Mouse (Mus musculus) heart, embryonic 10.5 days (tissue): ENCODE measurements around the gene Cacnb2. TPM values are rescaled to one million over a fixed set of nuclear protein-coding genes. Genes with fewer than 3 reads are reported as not detected.
A peak's percentile ranks its signal among the peaks of the same experiment; 100 is the strongest.

Experiments used
- DNase-seq: peaks from one replicate; pipeline ENCODE4 v3.0.0-alpha.2; 2017; ENCODE audit warnings: low spot score
- H3K27ac ChIP-seq: fragments of 300-500 bp; sonication (generic); 2 replicates; pipeline ENCODE4 v1.5.1; 2016; ENCODE audit warnings: mild to moderate bottlenecking
- H3K27me3 ChIP-seq: fragments of 300-500 bp; sonication (generic); 2 replicates; pipeline ENCODE4 v1.6.1; 2016; ENCODE audit warnings: mild to moderate bottlenecking; ENCODE audit not compliant: poor library complexity, insufficient read depth, severe bottlenecking
- H3K36me3 ChIP-seq: fragments of 300-500 bp; sonication (generic); 2 replicates; pipeline ENCODE4 v1.6.1; 2016; ENCODE audit warnings: mild to moderate bottlenecking, moderate library complexity
- H3K4me1 ChIP-seq: fragments of 300-500 bp; sonication (generic); 2 replicates; pipeline ENCODE4 v1.6.1; 2016; ENCODE audit warnings: mild to moderate bottlenecking
- H3K4me3 ChIP-seq: fragments of 300-500 bp; sonication (generic); 2 replicates; pipeline ENCODE4 v1.5.1; 2016; ENCODE audit warnings: mild to moderate bottlenecking, moderate library complexity
- H3K9me3 ChIP-seq: fragments of 300-500 bp; sonication (generic); 2 replicates; pipeline ENCODE4 v1.6.1; 2016; ENCODE audit warnings: mild to moderate bottlenecking, moderate library complexity
- WGBS: fragments of 180-500 bp; shearing (Covaris S2); methylation state at CpG from one replicate; pipeline ENCODE4 v1.1.7; 2016; 5-methylcytosine and 5-hydroxymethylcytosine counted together
- polyA plus RNA-seq: library from polyadenylated mRNA; unstranded; fragments of >200 nt; fragmentation: Nextera tagmentation; extraction: Ambion mirVana; gene quantifications from 2 replicates; pipeline ENCODE4 v1.2.1, GENCODE M21; 2016

The Cacnb2 gene
- polyA plus RNA-seq, 1 experiment from 2014 or later: 8.3 TPM

DNA sequence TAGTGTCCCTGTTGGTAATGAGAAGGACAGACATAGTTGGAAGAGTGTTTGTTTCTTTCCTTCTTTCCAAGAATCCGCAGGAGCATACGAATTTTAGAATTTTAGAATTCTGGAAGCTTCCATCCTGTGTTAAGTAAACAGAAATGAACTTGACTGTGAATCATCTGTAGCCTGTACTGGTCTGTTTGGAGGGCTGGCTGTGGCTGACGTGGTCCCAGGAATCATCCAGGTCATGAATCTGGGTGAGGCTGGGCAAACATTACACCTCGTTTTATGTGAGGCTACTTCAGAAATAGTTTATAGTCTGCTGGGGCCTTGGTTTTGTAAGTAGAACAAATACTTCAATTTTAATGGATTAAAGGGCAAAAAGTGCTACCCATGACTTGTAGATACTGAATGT is 18.0 kb downstream of the Cacnb2 start:
- Histone ChIP-seq H3K4me1 (no peaks in the 10 kb centered on the region; the same call in 1 of the 2 replicates), H3K36me3 (no peaks in the 10 kb centered on the region), H3K27ac (no peak overlapping the region), H3K4me3 (no peak overlapping the region), H3K27me3 (no peaks in the 10 kb centered on the region), H3K9me3 (no peaks in the 10 kb centered on the region)
- 85% methylated on average over 4 of the region's 4 CpGs for WGBS
- no peak for DNase-seq

DNA sequence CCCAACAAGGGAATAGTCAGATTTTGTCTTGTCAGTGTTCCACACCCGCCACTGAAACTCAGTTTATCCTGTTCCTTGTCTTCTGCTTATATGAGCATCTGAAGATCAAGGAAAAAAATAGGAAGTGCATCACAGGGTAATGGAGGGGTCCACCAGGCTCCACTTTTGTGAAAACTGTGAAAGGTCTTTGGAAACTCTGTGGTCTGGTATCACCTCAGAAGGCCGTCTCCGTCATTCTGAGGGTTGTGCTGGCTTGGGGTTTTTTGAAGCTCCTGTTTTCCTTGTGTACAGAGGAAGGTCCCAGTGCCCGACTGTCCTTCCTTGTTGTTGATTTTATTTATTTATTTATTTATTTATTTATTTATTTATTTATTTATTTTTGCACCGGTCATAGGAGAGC is 20.9 kb downstream of the Cacnb2 start:
- WGBS: 89% methylated on average over 5 of the region's 5 CpGs

DNA sequence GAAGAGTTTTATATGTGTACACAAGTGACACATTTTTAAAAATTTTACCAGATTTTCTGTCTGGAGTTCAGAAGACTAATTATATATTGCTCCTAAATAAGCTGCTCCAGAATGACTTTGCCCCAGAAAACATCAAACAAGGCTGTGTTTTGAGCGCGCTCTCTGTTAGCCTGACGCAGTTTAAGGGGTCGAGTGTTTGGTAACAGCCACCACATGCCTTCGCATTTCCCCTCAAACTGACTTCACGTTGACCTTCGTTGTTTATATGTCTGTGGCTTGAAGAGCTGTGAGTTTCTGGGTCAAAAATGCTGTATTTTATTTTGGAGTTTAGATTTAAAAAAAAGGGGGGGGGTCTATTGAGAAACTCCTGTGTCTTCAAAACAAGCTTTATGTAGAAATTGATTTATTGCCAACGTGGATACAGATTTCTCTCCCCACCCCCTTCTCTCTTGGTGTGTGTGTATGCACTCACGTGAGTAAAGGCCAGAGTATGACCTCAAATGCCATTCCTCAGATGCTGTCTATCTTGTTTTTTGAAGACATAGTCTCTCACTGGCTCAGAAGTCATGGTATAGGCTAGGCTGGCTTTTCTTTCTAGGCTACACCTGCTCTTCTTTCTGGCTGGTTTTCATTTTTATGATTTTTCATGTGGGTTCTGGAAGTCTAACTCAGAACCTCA is 27.1 kb downstream of the Cacnb2 start:
- Histone ChIP-seq H3K27me3 (no peaks in the 10 kb centered on the region), H3K4me1 (peaks cover 8% of the 10 kb centered on the region; the same call in 1 of the 2 replicates), H3K27ac (no peak overlapping the region), H3K9me3 (no peaks in the 10 kb centered on the region), H3K4me3 (no peak overlapping the region), H3K36me3 (peaks cover 4% of the 10 kb centered on the region; the same call in 1 of the 2 replicates)
- DNase-seq: no peak
- WGBS: 83% methylated on average over 9 of the region's 9 CpGs

More for the DNA sequence above, 20.9 kb downstream of the Cacnb2 start:
- Histone ChIP-seq H3K36me3 (peaks cover 4% of the 10 kb centered on the region; the same call in 1 of the 2 replicates), H3K4me3 (no peak overlapping the region), H3K27ac (no peak overlapping the region), H3K9me3 (no peaks in the 10 kb centered on the region), H3K27me3 (no peaks in the 10 kb centered on the region), H3K4me1 (no peaks in the 10 kb centered on the region; the same call in 1 of the 2 replicates)
- DNase-seq: no peak

DNA sequence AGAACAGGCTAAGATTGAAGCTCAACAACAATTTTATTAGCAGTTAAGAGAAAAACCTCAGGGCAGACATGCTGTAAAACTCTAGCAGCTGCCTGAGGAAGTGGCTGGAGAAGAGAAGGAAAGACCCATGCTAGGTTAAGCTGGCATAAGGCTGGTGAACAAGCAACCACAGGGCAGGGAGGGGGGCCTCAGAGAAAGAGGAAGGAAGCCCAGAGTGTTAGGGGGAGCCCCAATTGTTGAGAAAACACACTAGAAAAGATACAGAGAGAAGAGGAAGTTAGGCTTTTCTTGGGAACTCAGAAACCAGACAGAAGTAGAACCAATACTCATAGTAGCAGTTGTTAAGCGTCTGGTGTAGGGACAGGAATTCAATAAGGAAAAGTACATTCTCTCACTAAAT is 28.7 kb downstream of the Cacnb2 start:
- Histone ChIP-seq H3K27me3 (no peaks in the 10 kb centered on the region), H3K4me1 (peaks cover 8% of the 10 kb centered on the region; the same call in 1 of the 2 replicates), H3K9me3 (no peaks in the 10 kb centered on the region), H3K27ac (no peak overlapping the region), H3K4me3 (no peak overlapping the region), H3K36me3 (peaks cover 4% of the 10 kb centered on the region; the same call in 1 of the 2 replicates)
- no peak for DNase-seq
- 82% methylated on average over 1 of the region's 1 CpGs for WGBS

DNA sequence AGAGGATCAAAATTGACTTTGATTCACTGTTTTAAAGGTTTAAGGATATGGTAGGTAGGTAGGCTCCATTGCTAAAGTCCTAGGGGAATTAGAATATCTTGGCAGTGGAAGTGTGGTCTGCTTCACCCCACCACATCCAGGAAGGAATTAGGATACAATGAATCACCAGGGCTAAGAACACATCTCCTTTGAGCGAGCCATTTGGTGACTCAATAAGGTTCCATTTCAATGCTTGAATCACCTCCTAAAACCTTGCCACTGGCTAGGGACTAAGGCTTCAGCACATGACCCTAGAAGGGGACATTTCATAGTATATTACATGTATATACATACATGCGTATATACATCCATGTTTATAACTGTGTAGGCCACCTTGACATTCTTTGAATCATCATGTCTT is 30.3 kb downstream of the Cacnb2 start:
- H3K27ac ChIP-seq: no peak overlapping the region
- H3K36me3 ChIP-seq: no peaks in the 10 kb centered on the region
- no peaks in the 10 kb centered on the region for H3K27me3 ChIP-seq
- no peak overlapping the region for H3K4me3 ChIP-seq
- H3K4me1 ChIP-seq: peaks cover 8% of the 10 kb centered on the region; the same call in 1 of the 2 replicates
- WGBS: 90% methylated on average over 2 of the region's 2 CpGs
- DNase-seq: no peak
- H3K9me3 ChIP-seq: no peaks in the 10 kb centered on the region

DNA sequence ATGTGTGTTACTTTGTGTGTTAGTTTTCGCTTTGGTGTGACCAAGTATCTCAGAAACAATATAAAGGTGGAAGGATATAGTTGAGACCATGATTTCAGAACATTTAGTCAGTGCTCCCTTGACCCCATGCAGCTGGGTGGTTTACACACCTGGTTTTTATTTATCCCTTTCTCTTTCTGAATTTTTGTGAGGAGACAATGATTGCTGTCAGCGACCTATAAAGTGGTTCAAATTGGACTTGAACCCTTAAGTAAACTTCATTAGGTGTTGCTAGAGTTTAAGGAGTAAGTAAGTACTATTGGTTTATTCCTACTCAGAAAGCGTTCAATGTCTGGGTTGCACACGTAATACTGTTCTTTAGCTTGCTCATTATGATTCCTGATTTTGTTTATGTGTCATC is 36.4 kb downstream of the Cacnb2 start:
- Histone ChIP-seq H3K27ac (no peak overlapping the region), H3K4me3 (no peak overlapping the region)
- 86% methylated on average over 4 of the region's 4 CpGs for WGBS

DNA sequence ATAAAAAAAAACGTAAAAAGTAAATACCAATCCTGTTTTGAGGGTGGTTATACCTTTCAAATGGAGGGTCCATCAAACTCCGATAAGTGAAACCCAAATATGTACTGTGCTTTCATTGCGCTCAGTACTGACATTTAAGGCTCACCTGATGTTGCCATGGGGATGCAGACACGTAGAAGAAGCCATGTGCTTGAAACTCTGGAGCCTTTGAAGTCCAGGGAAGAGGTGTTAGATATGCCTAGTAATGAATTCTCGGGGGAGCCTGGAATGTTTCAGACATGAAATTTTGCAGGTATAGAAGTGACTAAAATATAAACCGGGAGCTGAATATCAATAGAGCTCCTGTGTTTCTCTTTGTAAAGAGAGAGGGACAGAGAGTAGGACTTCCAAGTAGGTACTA is 37.0 kb downstream of the Cacnb2 start:
- Histone ChIP-seq H3K27ac (no peak overlapping the region), H3K9me3 (no peaks in the 10 kb centered on the region), H3K4me3 (no peak overlapping the region), H3K27me3 (no peaks in the 10 kb centered on the region), H3K4me1 (peaks cover 37% of the 10 kb centered on the region), H3K36me3 (no peaks in the 10 kb centered on the region)
- no peak for DNase-seq
- 70% methylated on average over 6 of the region's 6 CpGs for WGBS

More for the DNA sequence above, 36.4 kb downstream of the Cacnb2 start:
- H3K36me3 ChIP-seq: no peaks in the 10 kb centered on the region
- H3K9me3 ChIP-seq: no peaks in the 10 kb centered on the region
- DNase-seq: no peak
- H3K27me3 ChIP-seq: no peaks in the 10 kb centered on the region
- H3K4me1 ChIP-seq: peaks cover 37% of the 10 kb centered on the region

DNA sequence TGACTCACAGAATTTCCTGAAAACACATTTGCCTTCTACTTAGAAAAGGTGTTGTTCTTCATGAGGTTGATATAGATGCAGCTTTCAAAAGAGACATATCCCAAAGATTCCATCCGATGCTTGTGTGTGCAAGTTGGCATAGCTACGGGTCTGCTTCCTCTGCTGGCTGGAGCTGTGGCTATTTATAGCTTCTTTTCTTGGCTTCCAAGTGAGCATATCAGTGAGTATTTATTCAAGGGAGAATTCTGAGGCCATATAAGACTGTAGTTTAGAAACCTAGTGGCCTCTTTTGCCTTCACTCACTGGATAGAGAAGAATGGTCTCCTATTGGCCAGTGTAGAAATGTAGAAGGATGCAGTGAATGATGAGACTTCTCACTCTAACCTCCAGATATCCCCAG is 38.2 kb downstream of the Cacnb2 start:
- Histone ChIP-seq H3K27ac (peak overlapping the region; percentile 83), H3K36me3 (no peaks in the 10 kb centered on the region), H3K4me1 (peaks cover 37% of the 10 kb centered on the region), H3K27me3 (no peaks in the 10 kb centered on the region), H3K4me3 (peak overlapping the region; percentile 15), H3K9me3 (no peaks in the 10 kb centered on the region)
- 15% methylated on average over 2 of the region's 2 CpGs for WGBS
- DNase-seq: peak; percentile 80

DNA sequence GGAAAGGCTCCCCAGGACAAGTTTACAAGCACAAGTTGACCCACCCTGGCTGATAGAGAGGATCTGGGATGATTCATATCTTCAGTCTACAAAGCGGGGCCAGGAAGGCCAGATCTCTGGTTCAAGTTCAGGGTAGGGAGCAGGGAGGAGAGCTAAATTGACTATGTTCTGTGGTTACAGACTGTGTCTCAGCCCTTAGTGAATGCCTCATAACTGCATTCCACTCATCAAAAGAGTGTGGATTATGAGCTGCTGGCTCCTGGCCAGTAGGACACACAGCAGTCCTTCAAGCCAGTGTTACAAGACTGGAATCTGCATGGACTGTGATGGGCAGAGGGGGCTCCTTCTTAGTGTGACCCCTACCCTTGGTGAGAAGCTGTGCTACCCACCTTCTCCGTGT is 48.4 kb downstream of the Cacnb2 start:
- Histone ChIP-seq H3K9me3 (no peaks in the 10 kb centered on the region), H3K4me3 (no peak overlapping the region), H3K27ac (no peak overlapping the region), H3K27me3 (no peaks in the 10 kb centered on the region), H3K36me3 (0 out of 2 replicates have a peak, but pooled peaks cover 2% of the 10 kb centered on the region), H3K4me1 (peaks cover 15% of the 10 kb centered on the region; the same call in 1 of the 2 replicates)
- WGBS: 72% methylated on average over 2 of the region's 2 CpGs
- DNase-seq: no peak

DNA sequence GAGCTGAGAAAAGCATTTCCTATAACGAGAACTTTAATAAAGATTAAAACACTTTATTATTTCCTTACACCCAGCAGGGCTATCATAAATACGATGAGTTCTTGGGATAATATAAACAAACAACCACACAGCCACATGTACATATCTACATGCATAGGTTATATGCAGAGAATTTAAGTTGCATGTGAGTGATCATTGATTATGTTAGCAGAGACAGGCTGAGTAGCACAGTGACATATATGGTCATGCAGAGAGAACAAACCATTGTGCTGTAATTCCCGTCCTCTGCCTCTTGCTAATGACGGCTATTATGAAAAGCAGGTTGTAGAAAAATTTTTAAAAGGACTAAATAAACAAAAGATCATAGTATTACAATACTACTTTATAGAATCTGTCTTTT is 53.8 kb downstream of the Cacnb2 start:
- 78% methylated on average over 4 of the region's 4 CpGs for WGBS
- Histone ChIP-seq H3K4me3 (no peak overlapping the region), H3K9me3 (no peaks in the 10 kb centered on the region), H3K27ac (no peak overlapping the region), H3K36me3 (0 out of 2 replicates have a peak, but pooled peaks cover 2% of the 10 kb centered on the region), H3K27me3 (no peaks in the 10 kb centered on the region), H3K4me1 (peaks cover 12% of the 10 kb centered on the region; the same call in 1 of the 2 replicates)
- no peak for DNase-seq

DNA sequence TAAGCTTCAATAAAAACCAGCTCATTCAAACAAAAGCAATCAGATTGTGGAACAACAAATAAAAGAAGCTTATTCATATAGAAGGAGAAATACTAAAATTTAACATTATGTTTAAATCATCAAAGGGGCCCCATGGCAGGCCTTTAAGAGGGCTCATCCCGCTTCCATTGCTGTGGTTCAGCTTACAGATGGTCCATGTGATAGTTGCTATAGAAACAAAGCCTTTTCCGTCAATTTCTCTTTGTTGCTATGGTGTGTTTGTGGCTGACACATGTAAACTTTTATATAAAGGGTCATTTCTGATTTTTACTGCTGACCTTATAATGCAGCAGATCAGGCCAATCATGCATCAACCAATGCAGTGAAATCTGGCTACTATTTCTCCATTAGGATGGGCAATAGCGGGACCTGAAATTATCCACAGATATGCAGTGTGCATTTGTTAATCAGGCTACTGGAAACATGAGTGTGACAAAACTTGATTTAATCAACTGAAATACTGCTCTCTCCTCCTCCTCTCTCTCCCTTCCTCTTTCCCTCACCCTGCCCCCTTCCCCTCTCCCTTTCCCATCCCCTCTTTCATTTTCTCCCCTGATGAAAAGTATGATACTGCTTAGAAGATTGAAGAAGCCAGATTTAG is 54.4 kb downstream of the Cacnb2 start:
- no peak for DNase-seq
- Histone ChIP-seq H3K27ac (no peak overlapping the region), H3K36me3 (0 out of 2 replicates have a peak, but pooled peaks cover 2% of the 10 kb centered on the region), H3K4me1 (peaks cover 12% of the 10 kb centered on the region; the same call in 1 of the 2 replicates), H3K9me3 (no peaks in the 10 kb centered on the region), H3K4me3 (no peak overlapping the region), H3K27me3 (no peaks in the 10 kb centered on the region)
- WGBS: 75% methylated on average over 3 of the region's 3 CpGs

DNA sequence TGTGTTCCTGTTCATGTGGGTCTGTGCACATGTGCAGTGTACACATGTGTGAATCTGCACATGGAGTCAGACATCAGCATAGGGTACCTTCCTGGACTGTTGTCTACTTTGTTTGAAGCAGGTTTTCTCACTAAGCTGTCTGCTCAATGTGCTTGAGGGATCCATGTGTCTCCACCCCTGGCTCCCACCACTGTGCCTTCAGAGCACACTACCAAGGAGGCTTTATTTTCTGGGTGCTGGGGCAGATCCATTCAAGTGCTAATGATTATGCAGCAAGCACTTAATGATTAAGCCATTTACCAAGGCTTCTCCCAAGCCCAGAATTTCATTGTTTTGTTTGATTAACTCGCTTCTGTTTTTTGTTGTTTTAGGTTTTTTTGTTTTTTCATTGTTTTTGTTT is 62.3 kb downstream of the Cacnb2 start:
- Histone ChIP-seq H3K27ac (no peak overlapping the region), H3K4me1 (0 out of 2 replicates have a peak, but pooled peaks cover 3% of the 10 kb centered on the region), H3K36me3 (no peaks in the 10 kb centered on the region), H3K9me3 (no peaks in the 10 kb centered on the region), H3K4me3 (no peak overlapping the region), H3K27me3 (no peaks in the 10 kb centered on the region)
- no peak for DNase-seq
- 50% methylated on average over 1 of the region's 1 CpGs for WGBS

DNA sequence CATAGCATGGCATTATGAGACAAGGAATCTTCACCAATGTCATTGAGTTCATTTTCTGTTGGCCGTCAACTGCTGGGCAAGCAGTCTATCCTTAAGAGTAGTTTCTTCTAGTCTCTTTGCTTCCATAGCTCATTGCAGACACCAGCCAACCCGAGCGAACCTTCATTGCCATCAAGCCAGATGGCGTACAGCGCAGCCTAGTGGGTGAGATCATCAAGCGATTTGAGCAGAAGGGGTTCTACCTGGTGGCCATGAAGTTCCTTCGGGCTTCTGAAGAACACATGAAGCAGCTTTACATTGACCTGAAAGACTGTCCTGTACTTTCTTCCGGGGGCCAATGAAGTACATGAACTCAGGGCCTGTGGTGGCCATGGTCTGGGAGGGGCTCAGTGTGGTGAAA is 69.2 kb downstream of the Cacnb2 start:
- Histone ChIP-seq H3K36me3 (no peaks in the 10 kb centered on the region), H3K4me1 (peaks cover 11% of the 10 kb centered on the region; the same call in 1 of the 2 replicates), H3K27ac (no peak overlapping the region), H3K4me3 (no peak overlapping the region), H3K27me3 (no peaks in the 10 kb centered on the region), H3K9me3 (no peaks in the 10 kb centered on the region)
- 97% methylated on average over 8 of the region's 8 CpGs for WGBS
- DNase-seq: no peak
